Mouse (Mus musculus): Measurements from ENCODE around the gene Ssbp3. TPM values are rescaled to one million over a fixed set of nuclear protein-coding genes. Genes with fewer than 3 reads are reported as not detected.

The Ssbp3 gene
- 128 and 134 TPM in 2 replicates for polyA plus RNA-seq (2016; fragmentation: Nextera tagmentation; extraction: Ambion mirVana)

GRCm38 (mm10) chr4:106910201-106911172, at the start of gene Ssbp3:
Gene Ssbp3 (plus strand): TSS chr4:106910701.
- DNase-seq (ENCODE audit: extremely low spot score, low spot score), result peak; percentile 84
- H3K4me1 ChIP-seq, result peaks cover 75% of the 10 kb centered on the region
- peak within 1 kb of the TSS; percentile 100 for H3K27ac ChIP-seq
- H3K4me3 ChIP-seq, result peak within 1 kb of the TSS; percentile 99
- H3K36me3 ChIP-seq (replicated peaks), result peaks cover 28% of the 10 kb centered on the region
- no peaks in the 10 kb centered on the region for H3K27me3 ChIP-seq (ENCODE audit: poor library complexity, severe bottlenecking)
- under 1% methylated on average over 50 of the region's 51 CpGs for WGBS
- H3K9me3 ChIP-seq, result no peaks in the 10 kb centered on the region

- DNase-seq (ENCODE audit: extremely low spot score, low spot score), result no peak
- H3K9me3 ChIP-seq, result no peaks in the 10 kb centered on the region; the same call in 1 of the 2 replicates
- WGBS, result 85% methylated on average over 8 of the region's 8 CpGs
- no peaks in the 10 kb centered on the region for H3K27me3 ChIP-seq (ENCODE audit: poor library complexity, severe bottlenecking)
- H3K36me3 ChIP-seq (replicated peaks), result no peaks in the 10 kb centered on the region
- peak overlapping the region; percentile 73 for H3K27ac ChIP-seq
- no peak overlapping the region for H3K4me3 ChIP-seq
- peaks cover 86% of the 10 kb centered on the region for H3K4me1 ChIP-seq
Measured at GRCm38 (mm10) chr4:106861871-106862270, 48.6 kb upstream of the Ssbp3 start.

GRCm38 (mm10) chr4:106862317-106862716, 48.2 kb upstream of the Ssbp3 start:
- H3K36me3 ChIP-seq (replicated peaks), result no peaks in the 10 kb centered on the region
- peak overlapping the region; percentile 73 for H3K27ac ChIP-seq
- H3K9me3 ChIP-seq, result no peaks in the 10 kb centered on the region; the same call in 1 of the 2 replicates
- 67% methylated on average over 7 of the region's 7 CpGs for WGBS
- H3K4me3 ChIP-seq, result no peak overlapping the region
- H3K4me1 ChIP-seq, result peaks cover 90% of the 10 kb centered on the region
- no peaks in the 10 kb centered on the region for H3K27me3 ChIP-seq (ENCODE audit: poor library complexity, severe bottlenecking)
- no peak for DNase-seq (ENCODE audit: extremely low spot score, low spot score)

GRCm38 (mm10) chr4:106862767-106863370, 47.6 kb upstream of the Ssbp3 start:
- 46% methylated on average over 3 of the region's 3 CpGs for WGBS
- peaks cover 92% of the 10 kb centered on the region for H3K4me1 ChIP-seq

GRCm38 (mm10) chr4:106865415-106866110, 44.9 kb upstream of the Ssbp3 start:
- DNase-seq (ENCODE audit: extremely low spot score, low spot score), result peak; percentile 53
- 10% methylated on average over 19 of the region's 19 CpGs for WGBS
- peak overlapping the region; percentile 90 for H3K27ac ChIP-seq
- peaks cover 85% of the 10 kb centered on the region for H3K4me1 ChIP-seq
- no peaks in the 10 kb centered on the region for H3K36me3 ChIP-seq (replicated peaks)
- H3K27me3 ChIP-seq (ENCODE audit: poor library complexity, severe bottlenecking), result no peaks in the 10 kb centered on the region
- H3K4me3 ChIP-seq, result peak overlapping the region; percentile 28; the same call in 1 of the 2 replicates
- no peaks in the 10 kb centered on the region for H3K9me3 ChIP-seq

More at GRCm38 (mm10) chr4:106862767-106863370, 47.6 kb upstream of the Ssbp3 start:
- Histone ChIP-seq H3K4me3 (no peak overlapping the region), H3K36me3 (replicated peaks) (no peaks in the 10 kb centered on the region), H3K9me3 (no peaks in the 10 kb centered on the region), H3K27me3 (ENCODE audit: poor library complexity, severe bottlenecking) (no peaks in the 10 kb centered on the region), H3K27ac (peak overlapping the region; percentile 73)
- DNase-seq (ENCODE audit: extremely low spot score, low spot score), result no peak

GRCm38 (mm10) chr4:106866381-106866780, 44.1 kb upstream of the Ssbp3 start:
- Histone ChIP-seq H3K4me3 (no peak overlapping the region; the same call in 1 of the 2 replicates), H3K4me1 (peaks cover 78% of the 10 kb centered on the region), H3K27me3 (ENCODE audit: poor library complexity, severe bottlenecking) (no peaks in the 10 kb centered on the region), H3K9me3 (no peaks in the 10 kb centered on the region), H3K27ac (peak overlapping the region; percentile 90), H3K36me3 (replicated peaks) (no peaks in the 10 kb centered on the region)
- DNase-seq (ENCODE audit: extremely low spot score, low spot score), result no peak
- 50% methylated on average over 5 of the region's 5 CpGs for WGBS

- H3K4me3 ChIP-seq, result peak overlapping the region; percentile 11
- H3K4me1 ChIP-seq, result peaks cover 74% of the 10 kb centered on the region
- H3K27me3 ChIP-seq (ENCODE audit: poor library complexity, severe bottlenecking), result no peaks in the 10 kb centered on the region
- H3K27ac ChIP-seq, result peak overlapping the region; percentile 90
- H3K36me3 ChIP-seq (replicated peaks), result no peaks in the 10 kb centered on the region
- no peaks in the 10 kb centered on the region for H3K9me3 ChIP-seq
- DNase-seq (ENCODE audit: extremely low spot score, low spot score), result peak; percentile 77
- 3% methylated on average over 7 of the region's 7 CpGs for WGBS
Measured at GRCm38 (mm10) chr4:106866845-106867244, 43.7 kb upstream of the Ssbp3 start.

- Histone ChIP-seq H3K4me1 (peaks cover 55% of the 10 kb centered on the region), H3K4me3 (no peak overlapping the region), H3K36me3 (replicated peaks) (no peaks in the 10 kb centered on the region), H3K9me3 (no peaks in the 10 kb centered on the region), H3K27me3 (ENCODE audit: poor library complexity, severe bottlenecking) (no peaks in the 10 kb centered on the region), H3K27ac (peak overlapping the region; percentile 58)
- WGBS, result 77% methylated on average over 12 of the region's 12 CpGs
- DNase-seq (ENCODE audit: extremely low spot score, low spot score), result no peak
Measured at GRCm38 (mm10) chr4:106868737-106869438, 41.6 kb upstream of the Ssbp3 start.

GRCm38 (mm10) chr4:106869539-106869951, 41.0 kb upstream of the Ssbp3 start:
- H3K9me3 ChIP-seq, result no peaks in the 10 kb centered on the region
- no peaks in the 10 kb centered on the region for H3K36me3 ChIP-seq (replicated peaks)
- 83% methylated on average over 3 of the region's 3 CpGs for WGBS
- peak overlapping the region; percentile 58; the same call in 1 of the 2 replicates for H3K27ac ChIP-seq
- H3K27me3 ChIP-seq (ENCODE audit: poor library complexity, severe bottlenecking), result no peaks in the 10 kb centered on the region
- DNase-seq (ENCODE audit: extremely low spot score, low spot score), result no peak
- H3K4me3 ChIP-seq, result no peak overlapping the region
- peaks cover 49% of the 10 kb centered on the region for H3K4me1 ChIP-seq

- H3K27ac ChIP-seq, result 0 out of 2 replicates have a peak overlapping the region, but pooled peaks have one; percentile 35
- H3K4me3 ChIP-seq, result no peak overlapping the region
- H3K36me3 ChIP-seq (replicated peaks), result no peaks in the 10 kb centered on the region
- H3K9me3 ChIP-seq, result no peaks in the 10 kb centered on the region
- no peaks in the 10 kb centered on the region for H3K27me3 ChIP-seq (ENCODE audit: poor library complexity, severe bottlenecking)
- 97% methylated on average over 2 of the region's 2 CpGs for WGBS
- DNase-seq (ENCODE audit: extremely low spot score, low spot score), result no peak
- peaks cover 39% of the 10 kb centered on the region for H3K4me1 ChIP-seq
Measured at GRCm38 (mm10) chr4:106870556-106870955, 39.9 kb upstream of the Ssbp3 start.

- H3K27ac ChIP-seq, result no peak overlapping the region
- 89% methylated on average over 7 of the region's 7 CpGs for WGBS
Measured at GRCm38 (mm10) chr4:106874501-106874900, 36.0 kb upstream of the Ssbp3 start.

GRCm38 (mm10) chr4:106881101-106881500, 29.4 kb upstream of the Ssbp3 start:
- H3K27ac ChIP-seq, result no peak overlapping the region
- no peaks in the 10 kb centered on the region for H3K27me3 ChIP-seq (ENCODE audit: poor library complexity, severe bottlenecking)
- no peaks in the 10 kb centered on the region for H3K36me3 ChIP-seq (replicated peaks)
- no peaks in the 10 kb centered on the region for H3K9me3 ChIP-seq
- DNase-seq (ENCODE audit: extremely low spot score, low spot score), result no peak
- WGBS, result 88% methylated on average over 6 of the region's 6 CpGs
- no peak overlapping the region for H3K4me3 ChIP-seq
- peaks cover 8% of the 10 kb centered on the region for H3K4me1 ChIP-seq

More at GRCm38 (mm10) chr4:106874501-106874900, 36.0 kb upstream of the Ssbp3 start:
- no peaks in the 10 kb centered on the region for H3K36me3 ChIP-seq (replicated peaks)
- H3K4me1 ChIP-seq, result peaks cover 8% of the 10 kb centered on the region
- no peak for DNase-seq (ENCODE audit: extremely low spot score, low spot score)
- no peaks in the 10 kb centered on the region for H3K9me3 ChIP-seq
- H3K27me3 ChIP-seq (ENCODE audit: poor library complexity, severe bottlenecking), result no peaks in the 10 kb centered on the region
- H3K4me3 ChIP-seq, result no peak overlapping the region
